Mouse (Mus musculus): ENCODE results near the gene Olfr338.
"Not testable (repeated sequence)": the region's sequence is repeated elsewhere in the genome, so short reads cannot be mapped to it uniquely, and the experiment has no call there.

Gene Olfr338

DNA sequence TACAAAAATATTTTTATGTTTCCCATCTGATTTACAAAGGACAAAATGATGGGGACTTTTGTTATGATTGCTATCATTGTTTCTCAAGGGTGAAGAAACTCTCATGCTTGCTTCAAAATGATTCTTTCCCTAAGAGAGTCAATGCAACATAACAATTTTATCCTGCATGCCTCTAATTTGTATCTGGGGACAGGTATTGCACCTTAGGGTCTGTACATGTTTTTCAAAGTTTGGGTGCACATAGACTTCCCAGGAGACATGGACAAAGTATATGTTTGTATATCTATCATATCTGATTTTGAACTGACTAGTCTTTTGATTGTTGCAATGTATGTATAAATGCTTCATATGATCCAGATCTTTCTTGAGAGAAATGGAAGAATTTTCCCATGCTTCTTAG lies at the start of gene Olfr338:
TSS of gene Olfr338 (plus strand) at position 301 of the 400 bp plus-strand sequence.
- DNase-seq, result no peak

DNA sequence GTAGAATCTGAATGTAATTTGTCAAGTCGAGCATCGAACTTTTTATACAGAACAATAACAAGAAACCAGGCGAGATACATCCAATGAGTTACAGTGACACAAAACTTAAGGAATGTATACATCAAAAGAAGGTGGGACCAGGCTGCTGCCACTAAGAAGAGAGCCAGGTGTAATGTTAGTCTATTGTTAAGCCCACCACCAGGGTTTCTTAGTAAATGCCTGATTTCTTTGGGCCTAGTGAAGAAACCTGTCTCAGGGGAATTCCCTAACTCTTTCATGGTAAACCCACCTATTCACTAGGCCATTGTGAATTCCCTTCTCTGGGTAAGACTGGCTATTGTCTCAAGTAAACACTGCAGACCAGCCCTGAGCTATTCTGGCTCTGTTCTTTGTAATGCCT lies 41.9 kb downstream of the Olfr338 start:
- not testable (repeated sequence) for DNase-seq

DNA sequence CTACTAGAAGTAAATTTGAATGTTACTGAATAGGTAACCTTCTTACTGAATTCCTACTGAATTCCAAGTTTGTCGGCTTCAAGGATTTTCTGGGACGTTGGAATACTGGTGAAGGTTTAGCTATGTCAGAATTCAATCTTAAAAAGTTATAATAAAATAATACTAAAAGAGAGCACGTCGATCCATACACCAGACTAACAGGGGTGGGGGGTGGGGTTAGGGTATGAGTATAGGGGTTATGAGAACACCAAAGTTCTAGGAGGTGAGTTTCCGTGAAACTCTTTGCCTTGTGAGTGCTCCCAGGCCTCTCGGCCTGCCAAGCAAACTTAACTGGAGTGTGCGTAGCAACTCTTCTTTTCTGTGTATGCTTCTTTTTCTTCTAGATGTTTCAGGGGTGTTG lies 42.3 kb downstream of the Olfr338 start:
- not testable (repeated sequence) for DNase-seq

DNA sequence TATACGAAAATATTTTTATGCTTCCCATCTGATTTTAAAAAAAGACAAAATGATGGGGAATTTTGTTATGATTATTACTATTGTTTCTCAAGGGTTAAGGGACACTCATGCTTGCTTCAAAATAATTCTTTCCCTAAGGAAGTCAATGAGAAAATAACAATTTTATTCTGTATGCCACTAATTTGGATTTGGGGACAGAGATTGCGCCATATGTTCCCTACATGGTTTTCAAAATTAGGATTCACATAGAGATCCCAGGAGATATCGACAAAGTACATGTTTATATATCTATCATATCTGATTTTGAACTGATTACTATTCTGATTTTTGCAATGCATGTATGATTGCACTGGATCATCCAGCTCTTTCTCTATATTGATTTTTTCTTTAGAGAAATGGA lies 45.3 kb downstream of the Olfr338 start, which contains the start of gene Olfr339:
TSS of gene Olfr339 (plus strand) at position 301 of the 400 bp plus-strand sequence.
- no peak for DNase-seq
